Mouse (Mus musculus) lung, embryonic 14.5 days (tissue): Measurements from ENCODE around the gene Vasn. TPM values are rescaled to one million over a fixed set of nuclear protein-coding genes. Genes with fewer than 3 reads are reported as not detected.

Source experiments
- ATAC-seq: fragments of 200-750 bp; cut with Nextera tagmentation; 2 replicates; pipeline ENCODE4 v1.8.0; 2017; ENCODE audit warnings: mild to moderate bottlenecking, moderate TSS enrichment, moderate library complexity; ENCODE audit not compliant: insufficient read depth
- DNase-seq: peaks from one replicate; pipeline ENCODE4 v3.0.0-alpha.2; 2015
- H3K27ac ChIP-seq: fragments of 300-500 bp; sonication (generic); 2 replicates; pipeline ENCODE4 v1.5.1; 2014; ENCODE audit warnings: low read depth, mild to moderate bottlenecking, moderate library complexity
- H3K27me3 ChIP-seq: fragments of 300-500 bp; sonication (generic); 2 replicates; pipeline ENCODE4 v1.6.1; 2014; ENCODE audit warnings: low read length, control low read depth; ENCODE audit not compliant: insufficient read depth
- H3K36me3 ChIP-seq: fragments of 300-500 bp; sonication (generic); 2 replicates; pipeline ENCODE4 v1.6.1; 2014; ENCODE audit warnings: control low read depth; ENCODE audit not compliant: insufficient read depth
- H3K4me1 ChIP-seq: fragments of 300-500 bp; sonication (generic); 2 replicates; pipeline ENCODE4 v1.6.1; 2014; ENCODE audit warnings: antibody characterized with exemption, control low read depth; ENCODE audit not compliant: insufficient read depth
- H3K4me2 ChIP-seq: fragments of 300-500 bp; sonication (generic); 2 replicates; pipeline ENCODE4 v1.6.1; 2014; ENCODE audit warnings: mild to moderate bottlenecking
- H3K4me3 ChIP-seq: fragments of 300-500 bp; sonication (generic); 2 replicates; pipeline ENCODE4 v1.5.1; 2014; ENCODE audit warnings: low read depth, low read length
- H3K9ac ChIP-seq: fragments of 300-500 bp; sonication (generic); 2 replicates; pipeline ENCODE4 v1.6.1; 2014
- H3K9me3 ChIP-seq: fragments of 300-500 bp; sonication (generic); 2 replicates; pipeline ENCODE4 v1.6.1; 2016; ENCODE audit warnings: low read depth, low read length, control low read depth
- CTCF ChIP-seq: IDR thresholded peaks from 2 replicates; pipeline ENCODE4 v1.5.1; 2016; ENCODE audit warnings: antibody characterized with exemption, low read depth
- WGBS: fragments of 180-500 bp; shearing (Covaris S2); extraction: QIAGEN DNeasy Blood & Tissue Kit; methylation state at CpG from one replicate; pipeline ENCODE4 v1.1.7; 2014; 5-methylcytosine and 5-hydroxymethylcytosine counted together
- polyA plus RNA-seq: library from polyadenylated mRNA; unstranded; fragments of >200 nt; fragmentation: Nextera tagmentation; extraction: Ambion mirVana; gene quantifications from 2 replicates; pipeline ENCODE4 v1.2.1, GENCODE M21; 2014

Vasn gene
- polyA plus RNA-seq, 1 experiment from 2014 or later: 23.5 TPM

GRCm38 (mm10) chr16:4602189-4602588, 37.6 kb upstream of the Vasn start:
- peaks cover 55% of the 10 kb centered on the region for H3K4me1 ChIP-seq
- H3K4me3 ChIP-seq: no peak overlapping the region
- H3K36me3 ChIP-seq: no peaks in the 10 kb centered on the region; the same call in 1 of the 2 replicates
- H3K9me3 ChIP-seq: no peaks in the 10 kb centered on the region
- 11% methylated on average over 3 of the region's 3 CpGs for WGBS
- peak overlapping the region; percentile 11; the same call in 1 of the 2 replicates for H3K9ac ChIP-seq
- H3K4me2 ChIP-seq: 0 out of 2 replicates have a peak overlapping the region, but pooled peaks have one; percentile 3
- ATAC-seq (no peak), DNase-seq (no peak)
- no peak for TF ChIP-seq CTCF
- peak overlapping the region; percentile 90 for H3K27ac ChIP-seq
- H3K27me3 ChIP-seq: no peaks in the 10 kb centered on the region

- no peaks in the 10 kb centered on the region for H3K27me3 ChIP-seq
- TF ChIP-seq CTCF: no peak
- 27% methylated on average over 7 of the region's 7 CpGs for WGBS
- H3K9me3 ChIP-seq: no peaks in the 10 kb centered on the region
- H3K4me2 ChIP-seq: peak overlapping the region; percentile 16
- DNase-seq (peak; percentile 63), ATAC-seq (peak; percentile 70)
- H3K27ac ChIP-seq: peak overlapping the region; percentile 90
- no peak overlapping the region for H3K4me3 ChIP-seq
- H3K36me3 ChIP-seq: no peaks in the 10 kb centered on the region; the same call in 1 of the 2 replicates
- peaks cover 56% of the 10 kb centered on the region for H3K4me1 ChIP-seq
- peak overlapping the region; percentile 33; the same call in 1 of the 2 replicates for H3K9ac ChIP-seq
Observed at GRCm38 (mm10) chr16:4602766-4603452, 36.8 kb upstream of the Vasn start.

- H3K27me3 ChIP-seq: no peaks in the 10 kb centered on the region
- H3K9me3 ChIP-seq: no peaks in the 10 kb centered on the region
- peak overlapping the region; percentile 16 for H3K4me2 ChIP-seq
- ATAC-seq (no peak; the same call in 1 of the 2 replicates), DNase-seq (no peak)
- 39% methylated on average over 1 of the region's 1 CpGs for WGBS
- H3K36me3 ChIP-seq: no peaks in the 10 kb centered on the region
- TF ChIP-seq CTCF: no peak
- no peak overlapping the region for H3K4me3 ChIP-seq
- H3K27ac ChIP-seq: peak overlapping the region; percentile 90
- H3K9ac ChIP-seq: peak overlapping the region; percentile 33; the same call in 1 of the 2 replicates
- peaks cover 56% of the 10 kb centered on the region for H3K4me1 ChIP-seq
Observed at GRCm38 (mm10) chr16:4603453-4603837, 36.3 kb upstream of the Vasn start.

DNA sequence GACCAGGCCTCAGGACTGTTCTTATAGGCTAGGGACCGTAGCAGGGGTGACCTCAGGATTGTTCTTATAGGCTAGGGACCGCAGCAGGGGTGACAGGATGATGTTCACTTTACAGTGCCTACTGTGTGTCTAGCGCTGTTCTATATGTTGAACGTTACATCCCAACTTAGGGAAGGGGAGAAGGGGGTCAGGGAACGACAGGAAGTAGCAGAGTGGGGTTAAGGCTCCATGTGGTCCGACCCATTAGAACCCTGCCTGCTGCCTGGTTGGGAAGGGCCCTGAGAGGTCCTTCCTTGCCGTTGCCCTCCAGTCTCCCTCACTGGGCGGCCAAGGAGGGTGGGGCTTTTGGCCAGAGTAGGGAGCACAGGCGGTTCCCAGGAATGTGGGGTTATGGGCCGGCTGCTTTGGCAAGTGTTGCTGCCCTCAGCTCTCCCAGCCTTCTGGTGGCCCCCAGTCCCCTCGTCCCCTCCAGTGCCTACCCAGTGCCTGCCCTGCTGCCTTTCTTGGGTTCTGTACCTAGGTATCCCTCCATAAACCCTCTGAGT, 35.4 kb upstream of the Vasn start:
- no peak for TF ChIP-seq CTCF
- 45% methylated on average over 11 of the region's 11 CpGs for WGBS
- Histone ChIP-seq H3K4me2 (0 out of 2 replicates have a peak overlapping the region, but pooled peaks have one; percentile 10), H3K36me3 (peaks cover 8% of the 10 kb centered on the region), H3K9ac (peak overlapping the region; percentile 32), H3K9me3 (no peaks in the 10 kb centered on the region), H3K27me3 (no peaks in the 10 kb centered on the region), H3K27ac (peak overlapping the region; percentile 90), H3K4me1 (peaks cover 50% of the 10 kb centered on the region), H3K4me3 (no peak overlapping the region)
- DNase-seq: no peak
- ATAC-seq: no peak

- Histone ChIP-seq H3K9me3 (no peaks in the 10 kb centered on the region), H3K4me3 (no peak overlapping the region), H3K4me1 (peaks cover 50% of the 10 kb centered on the region), H3K36me3 (peaks cover 19% of the 10 kb centered on the region), H3K27me3 (no peaks in the 10 kb centered on the region), H3K27ac (0 out of 2 replicates have a peak overlapping the region, but pooled peaks have one; percentile 3), H3K4me2 (no peak overlapping the region), H3K9ac (no peak overlapping the region)
- TF ChIP-seq CTCF: no peak
- no peak for ATAC-seq
- 51% methylated on average over 13 of the region's 13 CpGs for whole genome bisulfite sequencing
- no peak for DNase-seq
Observed at GRCm38 (mm10) chr16:4605514-4606131, 34.1 kb upstream of the Vasn start.

DNA sequence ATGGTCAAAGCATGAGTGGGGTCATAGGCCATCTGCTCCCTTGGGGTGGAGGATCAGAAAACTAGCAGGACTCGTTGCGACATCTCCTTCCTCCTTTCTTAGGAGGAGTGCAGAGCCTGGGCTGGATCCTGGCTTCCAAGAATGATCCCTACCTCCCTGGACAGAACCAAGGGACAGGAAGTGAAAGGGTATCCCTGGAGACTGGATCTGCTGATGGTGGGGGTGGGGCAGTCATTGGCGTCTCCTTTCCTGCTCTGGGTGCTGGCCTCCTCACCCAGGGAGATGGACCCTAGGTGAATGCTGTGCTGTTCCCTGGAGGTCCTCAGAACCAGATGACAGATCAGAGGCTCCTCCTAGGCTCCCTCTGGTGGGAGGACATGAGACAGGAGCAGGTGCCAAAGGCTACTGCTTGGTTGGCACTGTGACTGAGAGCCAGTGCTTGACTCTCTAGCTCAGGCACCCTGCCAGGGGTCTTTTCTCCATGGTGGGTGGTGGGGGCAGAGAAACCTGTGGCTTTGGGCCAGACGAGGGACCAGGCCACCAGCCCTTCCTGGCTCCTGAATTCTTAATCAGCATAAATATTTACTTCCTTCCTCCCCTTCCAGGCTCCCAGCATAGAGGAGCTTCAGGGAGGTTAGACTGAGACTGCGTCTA, 33.2 kb upstream of the Vasn start:
- Histone ChIP-seq H3K4me3 (no peak overlapping the region), H3K9me3 (no peaks in the 10 kb centered on the region), H3K36me3 (peaks cover 26% of the 10 kb centered on the region), H3K4me2 (peak overlapping the region; percentile 16; the same call in 1 of the 2 replicates), H3K27me3 (no peaks in the 10 kb centered on the region), H3K9ac (no peak overlapping the region), H3K4me1 (peaks cover 50% of the 10 kb centered on the region), H3K27ac (0 out of 2 replicates have a peak overlapping the region, but pooled peaks have one; percentile 3)
- peak; percentile 66 for TF ChIP-seq CTCF
- DNase-seq: peak; percentile 72
- no peak for ATAC-seq
- 15% methylated on average over 5 of the region's 5 CpGs for WGBS
